Mouse (Mus musculus) erythroblast, embryonic 14.5 days (primary cell): ENCODE results near the gene Pstpip1.

Experiments
- GATA1 ChIP-seq: IDR thresholded peaks from 2 replicates; pipeline ENCODE4 v1.6.1; 2012; ENCODE audit warnings: low read length, inconsistent platforms, mixed read lengths
- TAL1 ChIP-seq: IDR thresholded peaks from 3 replicates; pipeline ENCODE4 v1.6.1; 2012; ENCODE audit warnings: low read length, inconsistent platforms, mixed read lengths

DNA sequence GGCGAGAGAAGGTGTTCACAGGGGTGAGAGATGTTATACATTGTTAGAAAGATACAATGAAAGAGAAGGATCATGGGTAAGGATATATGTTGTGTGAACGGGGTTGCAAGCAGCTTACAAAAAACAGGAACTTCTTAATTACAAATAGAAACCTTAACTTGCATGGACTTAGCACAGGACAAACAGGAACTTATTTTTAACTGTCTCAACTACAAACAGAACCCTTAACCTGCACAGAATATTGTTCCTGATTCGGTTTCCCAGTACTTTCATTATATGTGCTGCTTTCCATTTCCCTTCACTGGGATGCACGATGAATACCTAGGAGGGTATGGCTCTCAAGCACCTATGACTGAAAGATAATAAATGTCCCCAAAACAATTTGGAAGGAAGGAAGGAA is 21.8 kb upstream of the Pstpip1 start:
- TF ChIP-seq GATA1 (no peak), TAL1 (no peak)
